Mouse (Mus musculus) cerebellum, adult 2 months (tissue): Measurements from ENCODE around the gene Tfeb.

Experiments used
- CTCF ChIP-seq: fragments of 200-500 bp; IDR thresholded peaks from 2 replicates; pipeline ENCODE4 v1.5.1; 2011; ENCODE audit warnings: low read depth, mild to moderate bottlenecking, control low read depth, low read length, moderate library complexity, borderline replicate concordance; ENCODE audit not compliant: insufficient read depth
- POLR2A ChIP-seq: fragments of 200-500 bp; IDR thresholded peaks from 2 replicates; pipeline ENCODE4 v1.6.1; 2011; ENCODE audit warnings: low read length, control low read depth, borderline replicate concordance; ENCODE audit not compliant: insufficient read depth

DNA sequence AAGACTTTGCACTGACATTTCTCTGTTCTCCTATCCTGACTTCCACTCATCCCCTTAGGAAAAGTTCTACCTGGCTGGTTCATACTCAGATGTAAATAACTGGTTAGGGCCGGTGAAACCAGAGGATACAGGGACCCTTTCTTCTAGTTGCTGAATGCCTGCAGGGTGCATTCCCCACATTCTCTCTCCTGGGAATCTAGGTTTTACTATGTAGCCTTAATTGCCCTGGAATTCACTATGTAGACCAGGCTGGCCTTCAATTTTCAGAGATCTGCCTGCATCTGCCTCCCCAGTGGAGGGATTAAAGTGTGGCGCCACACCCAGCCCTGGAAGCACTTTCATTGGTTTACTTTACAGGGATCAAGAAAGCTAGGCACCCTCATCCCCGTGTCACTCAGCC, 45.7 kb downstream of the Tfeb start:
- TF ChIP-seq POLR2A (no peak), CTCF (no peak)
